Mouse (Mus musculus) stomach, embryonic 14.5 days (tissue): ENCODE data around the gene Gm21860. TPM values are rescaled to one million over a fixed set of nuclear protein-coding genes. Genes with fewer than 3 reads are reported as not detected.
"Not testable (repeated sequence)": the region's sequence is repeated elsewhere in the genome, so short reads cannot be mapped to it uniquely, and the experiment has no call there.

Experiments
- ATAC-seq: fragments of 200-750 bp; cut with Nextera tagmentation; 2 replicates; pipeline ENCODE4 v1.8.0; 2017; ENCODE audit warnings: low read depth, moderate TSS enrichment; ENCODE audit not compliant: insufficient number of reproducible peaks, insufficient read depth, low FRiP score
- H3K27ac ChIP-seq: fragments of 300-500 bp; sonication (generic); 2 replicates; pipeline ENCODE4 v1.5.1; 2014; ENCODE audit warnings: mild to moderate bottlenecking, low read length, moderate library complexity, mixed read lengths
- H3K27me3 ChIP-seq: fragments of 300-500 bp; sonication (generic); 2 replicates; pipeline ENCODE4 v1.6.1; 2014; ENCODE audit warnings: low read length, control low read depth, mixed read lengths; ENCODE audit not compliant: control insufficient read depth, insufficient read depth
- H3K36me3 ChIP-seq: fragments of 300-500 bp; sonication (generic); 2 replicates; pipeline ENCODE4 v1.6.1; 2014; ENCODE audit warnings: mild to moderate bottlenecking, control low read depth, low read length, moderate library complexity, mixed read lengths; ENCODE audit not compliant: control insufficient read depth, insufficient read depth
- H3K4me1 ChIP-seq: fragments of 300-500 bp; sonication (generic); 2 replicates; pipeline ENCODE4 v1.6.1; 2014; ENCODE audit warnings: low read length, control low read depth, mixed read lengths; ENCODE audit not compliant: control insufficient read depth, insufficient read depth
- H3K4me2 ChIP-seq: fragments of 300-500 bp; sonication (generic); replicated peaks from 2 replicates; pipeline ENCODE4 v1.6.1; 2014; ENCODE audit warnings: low read depth, low read length, control low read depth
- H3K4me3 ChIP-seq: fragments of 300-500 bp; sonication (generic); 2 replicates; pipeline ENCODE4 v1.5.1; 2014; ENCODE audit warnings: low read depth, low read length, control low read depth
- H3K9ac ChIP-seq: fragments of 300-500 bp; sonication (generic); replicated peaks from 2 replicates; pipeline ENCODE4 v1.6.1; 2014; ENCODE audit warnings: low read depth, mild to moderate bottlenecking, control low read depth, low read length, moderate library complexity, mixed read lengths
- H3K9me3 ChIP-seq: fragments of 300-500 bp; sonication (generic); 2 replicates; pipeline ENCODE4 v1.6.1; 2016; ENCODE audit warnings: low read depth, low read length, control low read depth; ENCODE audit not compliant: control insufficient read depth
- WGBS: fragments of 180-500 bp; shearing (Covaris S2); extraction: QIAGEN DNeasy Blood & Tissue Kit; methylation state at CpG from one replicate; pipeline ENCODE4 v1.1.7; 2014; 5-methylcytosine and 5-hydroxymethylcytosine counted together
- polyA plus RNA-seq: library from polyadenylated mRNA; unstranded; fragments of >200 nt; fragmentation: Nextera tagmentation; extraction: Ambion mirVana; gene quantifications from 2 replicates; pipeline ENCODE4 v1.2.1, GENCODE M21; 2014

Gene Gm21860
- polyA plus RNA-seq, 1 experiment from 2014 or later = not detected

GRCm38 (mm10) chrY:90734334-90734696 is 20.3 kb downstream of the Gm21860 start:
- not testable (repeated sequence) for H3K4me1 ChIP-seq, ATAC-seq
- 68% methylated on average over 7 of the region's 8 CpGs for WGBS

GRCm38 (mm10) chrY:90733656-90734333 is 20.8 kb downstream of the Gm21860 start:
- not testable (repeated sequence) for H3K4me2 ChIP-seq, H3K4me1 ChIP-seq, H3K4me3 ChIP-seq, H3K27ac ChIP-seq, H3K27me3 ChIP-seq, ATAC-seq, H3K9ac ChIP-seq
- WGBS = 88% methylated on average over 7 of the region's 9 CpGs
- peaks cover 18% of the 10 kb centered on the region for H3K36me3 ChIP-seq
- H3K9me3 ChIP-seq = peaks cover 12% of the 10 kb centered on the region

More at GRCm38 (mm10) chrY:90734334-90734696, 20.3 kb downstream of the Gm21860 start:
- not testable (repeated sequence) for H3K27me3 ChIP-seq, H3K9ac ChIP-seq, H3K4me2 ChIP-seq, H3K27ac ChIP-seq, H3K4me3 ChIP-seq
- Histone ChIP-seq H3K9me3 (peaks cover 18% of the 10 kb centered on the region), H3K36me3 (peaks cover 24% of the 10 kb centered on the region)

- ATAC-seq, H3K4me1 ChIP-seq, H3K4me3 ChIP-seq, H3K36me3 ChIP-seq, H3K27ac ChIP-seq, H3K9me3 ChIP-seq, H3K27me3 ChIP-seq, H3K4me2 ChIP-seq, H3K9ac ChIP-seq: not testable (repeated sequence)
- 53% methylated on average over 10 of the region's 10 CpGs for WGBS
Observed at GRCm38 (mm10) chrY:90732101-90732542, 22.5 kb downstream of the Gm21860 start.

- H3K9me3 ChIP-seq, H3K27me3 ChIP-seq, ATAC-seq, H3K4me1 ChIP-seq, H3K9ac ChIP-seq, H3K27ac ChIP-seq, H3K4me3 ChIP-seq, H3K4me2 ChIP-seq, H3K36me3 ChIP-seq: not testable (repeated sequence)
- WGBS = 64% methylated on average over 1 of the region's 1 CpGs
Observed at GRCm38 (mm10) chrY:90731593-90731955, 23.0 kb downstream of the Gm21860 start.

GRCm38 (mm10) chrY:90730908-90731592 is 23.6 kb downstream of the Gm21860 start:
- H3K27ac ChIP-seq, H3K4me2 ChIP-seq, H3K4me3 ChIP-seq, H3K9ac ChIP-seq, H3K4me1 ChIP-seq, H3K9me3 ChIP-seq, H3K36me3 ChIP-seq, H3K27me3 ChIP-seq: not testable (repeated sequence)
- ATAC-seq = peak; percentile 75; the same call in 1 of the 2 replicates
- 75% methylated on average over 17 of the region's 20 CpGs for WGBS

GRCm38 (mm10) chrY:90729816-90730303 is 24.8 kb downstream of the Gm21860 start:
- H3K9ac ChIP-seq, H3K27me3 ChIP-seq, H3K9me3 ChIP-seq, H3K27ac ChIP-seq, H3K4me1 ChIP-seq, H3K4me2 ChIP-seq, H3K4me3 ChIP-seq, H3K36me3 ChIP-seq, ATAC-seq: not testable (repeated sequence)
- WGBS = 79% methylated on average over 11 of the region's 12 CpGs

- H3K4me1 ChIP-seq, H3K4me2 ChIP-seq, H3K27me3 ChIP-seq, H3K27ac ChIP-seq, H3K9ac ChIP-seq, H3K9me3 ChIP-seq, H3K4me3 ChIP-seq, H3K36me3 ChIP-seq: not testable (repeated sequence)
- 53% methylated on average over 14 of the region's 17 CpGs for WGBS
- ATAC-seq = peak; percentile 65; the same call in 1 of the 2 replicates
Observed at GRCm38 (mm10) chrY:90728905-90729256, 25.7 kb downstream of the Gm21860 start.

GRCm38 (mm10) chrY:90728251-90728904 is 26.2 kb downstream of the Gm21860 start:
- not testable (repeated sequence) for H3K4me3 ChIP-seq, H3K27ac ChIP-seq, H3K36me3 ChIP-seq, ATAC-seq, H3K27me3 ChIP-seq, H3K9ac ChIP-seq, H3K4me1 ChIP-seq, H3K9me3 ChIP-seq, H3K4me2 ChIP-seq
- 69% methylated on average over 13 of the region's 13 CpGs for WGBS
